Mouse (Mus musculus): ENCODE results near the gene Gm26992.
A peak's percentile ranks its signal among the peaks of the same experiment; 100 is the strongest.
"Not testable (repeated sequence)": the region's sequence is repeated elsewhere in the genome, so short reads cannot be mapped to it uniquely, and the experiment has no call there.

Gene Gm26992

GRCm38 (mm10) chrX:103421710-103422109 lies at the start of gene Gm26992:
Gene Gm26992, plus strand, starts transcription at chrX:103422010.
- no peak for DNase-seq

- no peak for DNase-seq
Observed at GRCm38 (mm10) chrX:103374250-103374649, 47.6 kb upstream of the Gm26992 start.

GRCm38 (mm10) chrX:103384528-103384927 lies 37.3 kb upstream of the Gm26992 start:
- no peak for DNase-seq

- no peak for DNase-seq
Observed at GRCm38 (mm10) chrX:103388131-103388530, 33.7 kb upstream of the Gm26992 start.

- DNase-seq = no peak
Observed at GRCm38 (mm10) chrX:103393841-103394240, 28.0 kb upstream of the Gm26992 start.

GRCm38 (mm10) chrX:103405021-103405420 lies 16.8 kb upstream of the Gm26992 start:
- no peak for DNase-seq

- DNase-seq = no peak
Observed at GRCm38 (mm10) chrX:103414167-103414566, 7.6 kb upstream of the Gm26992 start, which contains the start of gene Tsx. Gene Tsx, plus strand, starts transcription at chrX:103414467.

GRCm38 (mm10) chrX:103427677-103428076 lies 5.9 kb downstream of the Gm26992 start:
- DNase-seq = no peak

GRCm38 (mm10) chrX:103432293-103432692 lies 10.5 kb downstream of the Gm26992 start:
- no peak for DNase-seq

GRCm38 (mm10) chrX:103438023-103438422 lies 16.2 kb downstream of the Gm26992 start:
- no peak for DNase-seq

- peak; percentile 77 for DNase-seq
Observed at GRCm38 (mm10) chrX:103440803-103441202, 19.0 kb downstream of the Gm26992 start.

- DNase-seq = peak; percentile 61
Observed at GRCm38 (mm10) chrX:103443755-103444154, 21.9 kb downstream of the Gm26992 start.

- peak; percentile 68 for DNase-seq
Observed at GRCm38 (mm10) chrX:103447539-103448169, 25.8 kb downstream of the Gm26992 start.

GRCm38 (mm10) chrX:103448429-103448828 lies 26.6 kb downstream of the Gm26992 start:
- not testable (repeated sequence) for DNase-seq

- DNase-seq = not testable (repeated sequence)
Observed at GRCm38 (mm10) chrX:103448943-103449722, 27.3 kb downstream of the Gm26992 start.

- DNase-seq = no peak
Observed at GRCm38 (mm10) chrX:103452815-103453214, 31.0 kb downstream of the Gm26992 start.

GRCm38 (mm10) chrX:103460056-103460455 lies 38.2 kb downstream of the Gm26992 start:
- DNase-seq = no peak

GRCm38 (mm10) chrX:103468998-103469397 lies 47.2 kb downstream of the Gm26992 start:
- DNase-seq = no peak

GRCm38 (mm10) chrX:103472346-103472745 lies 50.5 kb downstream of the Gm26992 start:
- DNase-seq = no peak

GRCm38 (mm10) chrX:103477507-103477906 lies 55.7 kb downstream of the Gm26992 start:
- peak; percentile 80 for DNase-seq

- DNase-seq = peak; percentile 75
Observed at GRCm38 (mm10) chrX:103481243-103482096, 59.7 kb downstream of the Gm26992 start.

- DNase-seq = no peak
Observed at GRCm38 (mm10) chrX:103482097-103482451, 60.3 kb downstream of the Gm26992 start.

- DNase-seq = peak; percentile 64
Observed at GRCm38 (mm10) chrX:103483047-103483446, 61.2 kb downstream of the Gm26992 start.

All from cerebellum, adult 9-10 months (tissue).